Mouse (Mus musculus): ENCODE data around the gene Prune2.
"Not testable (repeated sequence)": the region's sequence is repeated elsewhere in the genome, so short reads cannot be mapped to it uniquely, and the experiment has no call there.

Gene Prune2

GRCm38 (mm10) chr19:17125380-17125779 lies 169.5 kb downstream of the Prune2 start:
- DNase-seq (ENCODE audit: low read depth, low spot score) = no peak

- DNase-seq (ENCODE audit: low read depth, low spot score) = no peak
These were observed 174.6 kb downstream of the Prune2 start for GRCm38 (mm10) chr19:17130544-17130943.

- peak; percentile 44 for DNase-seq (ENCODE audit: low read depth, low spot score)
These were observed 181.0 kb downstream of the Prune2 start for GRCm38 (mm10) chr19:17136677-17137460.

GRCm38 (mm10) chr19:17137656-17138055 lies 181.7 kb downstream of the Prune2 start:
- DNase-seq (ENCODE audit: low read depth, low spot score) = no peak

GRCm38 (mm10) chr19:17138144-17138915 lies 182.4 kb downstream of the Prune2 start:
- no peak for DNase-seq (ENCODE audit: low read depth, low spot score)

GRCm38 (mm10) chr19:17140016-17140914 lies 184.3 kb downstream of the Prune2 start:
- DNase-seq (ENCODE audit: low read depth, low spot score) = no peak

- no peak for DNase-seq (ENCODE audit: low read depth, low spot score)
These were observed 187.3 kb downstream of the Prune2 start for GRCm38 (mm10) chr19:17143245-17143644.

- no peak for DNase-seq (ENCODE audit: low read depth, low spot score)
These were observed 188.3 kb downstream of the Prune2 start for GRCm38 (mm10) chr19:17144205-17144604.

GRCm38 (mm10) chr19:17150064-17150463 lies 194.1 kb downstream of the Prune2 start:
- no peak for DNase-seq (ENCODE audit: low read depth, low spot score)

GRCm38 (mm10) chr19:17151781-17152180 lies 195.9 kb downstream of the Prune2 start:
- no peak for DNase-seq (ENCODE audit: low read depth, low spot score)

- DNase-seq (ENCODE audit: low read depth, low spot score) = no peak
These were observed 196.5 kb downstream of the Prune2 start for GRCm38 (mm10) chr19:17152461-17152860.

- DNase-seq (ENCODE audit: low read depth, low spot score) = no peak
These were observed 198.2 kb downstream of the Prune2 start for GRCm38 (mm10) chr19:17153911-17154639.

GRCm38 (mm10) chr19:17155216-17155615 lies 199.3 kb downstream of the Prune2 start:
- no peak for DNase-seq (ENCODE audit: low read depth, low spot score)

- no peak for DNase-seq (ENCODE audit: low read depth, low spot score)
These were observed 203.8 kb downstream of the Prune2 start for GRCm38 (mm10) chr19:17159676-17160075.

GRCm38 (mm10) chr19:17160231-17160630 lies 204.3 kb downstream of the Prune2 start:
- peak; percentile 16 for DNase-seq (ENCODE audit: low read depth, low spot score)

- DNase-seq (ENCODE audit: low read depth, low spot score) = no peak
These were observed 207.6 kb downstream of the Prune2 start for GRCm38 (mm10) chr19:17163511-17163953.

GRCm38 (mm10) chr19:17166288-17166687 lies 210.4 kb downstream of the Prune2 start:
- no peak for DNase-seq (ENCODE audit: low read depth, low spot score)

- no peak for DNase-seq (ENCODE audit: low read depth, low spot score)
These were observed 212.3 kb downstream of the Prune2 start for GRCm38 (mm10) chr19:17168186-17168585.

- no peak for DNase-seq (ENCODE audit: low read depth, low spot score)
These were observed 213.8 kb downstream of the Prune2 start for GRCm38 (mm10) chr19:17169746-17170145.

- not testable (repeated sequence) for DNase-seq (ENCODE audit: low read depth, low spot score)
These were observed 218.6 kb downstream of the Prune2 start for GRCm38 (mm10) chr19:17174501-17174900.

GRCm38 (mm10) chr19:17180506-17180905 lies 224.6 kb downstream of the Prune2 start:
- no peak for DNase-seq (ENCODE audit: low read depth, low spot score)
